Mouse (Mus musculus) layer of hippocampus, postnatal 25 days (tissue): ENCODE data around the gene Pou2f1. TPM values are rescaled to one million over a fixed set of nuclear protein-coding genes. Genes with fewer than 3 reads are reported as not detected.

ENCODE experiments used
- DNase-seq, 2 experiments: peaks; one replicate each; pipeline ENCODE4 v3.0.0; 2022; ENCODE audit warnings: mixed read lengths in 2 of 2, low spot score in 1 of 2; ENCODE audit errors: extremely low spot score in 1 of 2
- total RNA-seq, 2 experiments: library from RNA; stranded (reverse); gene quantifications; 2 replicates each; pipeline ENCODE4 v1.2.3; 2021

Pou2f1 gene
- total RNA-seq, result 10 to 100 TPM; 14.5 to 21.8 TPM

- peak; percentile 90 to 93 for DNase-seq
Measured at GRCm38 (mm10) chr1:166002520-166003155, at the start of gene Pou2f1. Gene Pou2f1, minus strand, starts transcription at chr1:166002678.

- no peak for DNase-seq
Measured at GRCm38 (mm10) chr1:166049046-166049827, 46.8 kb upstream of the Pou2f1 start.

DNA sequence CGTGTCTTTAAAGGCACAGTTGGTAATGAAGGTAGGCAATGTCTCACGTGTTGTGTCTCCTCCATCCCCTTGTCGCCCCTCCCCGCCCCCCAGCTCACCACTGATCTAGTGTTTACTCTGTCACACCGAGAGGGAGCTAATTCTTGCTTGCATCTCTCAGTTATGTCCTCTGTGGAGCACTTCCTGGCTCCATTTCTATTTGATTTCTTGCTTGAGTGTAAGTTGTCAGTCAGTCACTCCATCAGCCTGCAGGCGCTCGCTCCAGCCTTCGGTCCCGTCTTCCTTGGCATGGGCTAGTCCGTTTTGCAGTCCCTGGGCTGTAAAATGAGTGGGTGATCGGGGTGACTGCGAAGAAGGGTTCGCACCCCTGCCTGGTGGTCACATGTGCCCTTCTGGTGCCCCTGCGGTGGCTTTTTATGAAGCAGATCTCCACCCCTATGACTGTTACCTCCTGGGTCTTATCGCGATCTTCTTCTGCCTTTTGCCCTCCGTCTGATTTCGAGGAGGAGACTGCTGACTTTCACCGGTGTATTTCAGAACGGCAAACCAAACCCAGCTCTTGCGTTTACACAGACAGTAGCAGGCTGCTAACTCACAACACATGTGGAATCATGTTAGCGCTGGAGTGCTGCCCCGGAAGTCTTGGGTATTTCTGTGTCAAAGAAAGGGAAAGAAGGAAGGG lies 45.9 kb upstream of the Pou2f1 start:
- no peak for DNase-seq

DNA sequence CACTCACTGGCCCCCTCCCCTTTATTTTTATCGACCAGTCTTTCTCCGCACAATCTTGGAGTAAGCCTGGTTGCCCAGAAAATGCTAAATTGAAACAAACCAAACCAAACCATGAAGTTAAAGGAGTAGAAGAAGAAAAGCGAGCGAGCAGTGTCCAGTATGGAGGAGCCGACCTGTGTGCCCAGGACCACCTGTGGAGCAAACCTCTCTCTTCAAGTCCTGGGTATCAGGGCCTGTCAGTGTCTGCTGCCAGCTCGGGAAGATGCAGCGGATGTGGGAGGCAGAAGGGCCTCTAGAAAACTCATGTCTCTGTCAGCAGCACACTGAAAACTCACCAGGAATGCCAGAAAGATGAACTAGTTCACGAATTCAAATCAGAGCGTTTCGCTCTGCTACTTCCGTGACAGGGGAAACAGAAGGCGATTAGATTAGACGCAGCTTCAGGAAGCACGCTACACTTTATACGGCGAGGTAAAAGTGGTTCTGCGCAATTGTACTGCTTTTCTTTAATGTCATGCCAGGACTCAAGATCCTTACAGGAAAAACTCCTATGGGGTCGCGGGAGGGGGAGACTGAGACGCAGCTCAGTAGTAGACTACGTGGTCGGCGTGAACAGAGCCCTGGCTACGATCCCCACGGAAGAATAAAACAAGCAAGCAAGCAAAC lies 45.2 kb upstream of the Pou2f1 start:
- no peak for DNase-seq

DNA sequence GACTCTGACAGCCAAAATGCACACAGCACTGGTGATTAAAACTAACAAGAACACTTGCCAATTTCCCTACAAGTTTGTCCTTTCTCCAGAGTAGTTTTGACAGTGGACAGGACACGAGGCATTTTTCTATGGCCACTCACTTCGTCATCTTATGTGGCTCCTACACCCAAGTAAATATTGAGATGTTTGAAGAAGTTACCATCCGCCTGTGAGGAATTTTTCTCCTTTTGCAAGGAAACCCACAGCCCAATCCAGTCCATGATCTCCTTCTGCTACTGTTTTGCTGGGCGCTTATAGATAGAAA lies 43.4 kb upstream of the Pou2f1 start:
- DNase-seq, result no peak

- no peak for DNase-seq
Measured at GRCm38 (mm10) chr1:166045060-166045893, 42.8 kb upstream of the Pou2f1 start.

DNA sequence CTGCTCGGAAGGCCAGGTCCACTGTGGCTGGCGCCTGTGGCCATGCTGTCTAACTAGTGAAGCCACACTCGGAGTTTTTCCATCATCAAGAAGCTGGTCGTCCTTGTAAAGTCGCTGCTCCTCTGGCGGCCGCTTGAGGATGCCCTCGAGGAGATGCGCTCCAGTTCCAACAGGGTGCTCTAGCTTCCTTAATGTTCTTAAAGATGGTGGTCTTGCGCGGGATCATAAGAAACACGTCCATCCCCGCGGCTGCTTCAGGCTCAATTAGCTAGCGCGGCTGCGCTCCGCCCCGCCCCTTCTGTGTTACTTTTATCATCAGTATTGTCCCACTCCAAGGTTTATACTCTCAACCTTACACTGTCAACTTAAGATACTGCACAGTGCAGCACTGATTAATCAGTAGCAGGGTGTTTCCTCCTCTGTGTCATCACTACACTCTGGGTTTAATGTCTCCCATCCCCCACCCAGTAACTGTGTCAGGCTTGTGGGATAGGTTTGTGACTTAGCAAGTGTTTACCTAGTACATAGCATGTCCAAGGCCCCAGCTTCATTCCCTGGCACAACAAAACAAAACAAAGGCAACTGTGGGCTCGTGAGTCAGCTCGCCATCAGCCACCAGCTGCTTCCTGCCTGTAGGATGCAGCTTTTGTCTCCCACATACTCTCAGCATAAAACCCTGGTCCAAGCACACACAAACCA lies 41.1 kb upstream of the Pou2f1 start:
- peak in 1 of 2 experiments; percentile 24 for DNase-seq

DNA sequence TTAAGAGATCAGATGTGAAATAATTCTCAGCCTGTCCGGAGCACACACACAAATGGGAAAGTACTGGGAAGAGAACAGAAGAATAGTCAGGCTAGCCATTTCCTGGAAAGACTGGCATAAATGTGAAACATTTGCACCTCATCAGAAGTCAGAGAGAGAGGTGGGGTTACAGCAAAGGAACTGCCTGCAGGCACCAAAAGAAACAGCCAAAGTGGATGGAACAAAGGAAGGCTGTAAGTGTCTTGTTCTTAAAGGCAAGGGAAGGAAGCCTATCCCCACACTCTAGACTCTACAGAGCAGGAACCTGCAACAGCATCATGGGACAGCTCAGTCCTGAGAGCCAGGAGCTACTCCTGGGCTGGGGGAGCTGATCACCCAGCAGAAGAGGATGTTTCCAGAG lies 39.0 kb upstream of the Pou2f1 start:
- no peak for DNase-seq

DNA sequence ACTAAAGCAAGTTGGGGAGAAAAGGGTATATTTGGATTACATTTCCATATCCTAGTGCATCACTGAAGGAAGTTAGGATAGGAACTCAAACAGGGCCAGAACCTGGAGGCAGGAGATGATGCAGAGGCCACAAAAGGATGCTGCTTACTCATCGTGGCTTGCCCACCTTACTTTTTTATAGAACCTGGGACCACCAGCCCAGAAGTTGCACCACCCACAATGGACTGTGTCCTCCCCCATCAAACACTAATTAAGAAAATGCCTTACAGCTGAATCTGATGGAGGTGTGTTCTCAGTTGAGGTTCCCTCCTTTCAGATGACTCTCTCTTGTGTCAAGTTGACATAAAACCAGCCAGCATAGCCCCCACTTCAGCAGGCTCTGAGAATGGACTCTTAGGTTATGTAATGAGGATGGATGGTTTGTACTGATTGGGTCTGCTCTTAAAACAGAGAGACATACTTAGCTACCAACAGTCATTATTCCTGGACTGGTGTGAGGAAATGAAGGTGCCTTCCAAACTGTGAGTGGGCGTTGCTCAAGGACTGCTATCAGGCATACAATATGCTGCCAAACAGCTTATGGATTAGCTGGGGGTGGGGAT lies 36.4 kb upstream of the Pou2f1 start:
- no peak for DNase-seq

DNA sequence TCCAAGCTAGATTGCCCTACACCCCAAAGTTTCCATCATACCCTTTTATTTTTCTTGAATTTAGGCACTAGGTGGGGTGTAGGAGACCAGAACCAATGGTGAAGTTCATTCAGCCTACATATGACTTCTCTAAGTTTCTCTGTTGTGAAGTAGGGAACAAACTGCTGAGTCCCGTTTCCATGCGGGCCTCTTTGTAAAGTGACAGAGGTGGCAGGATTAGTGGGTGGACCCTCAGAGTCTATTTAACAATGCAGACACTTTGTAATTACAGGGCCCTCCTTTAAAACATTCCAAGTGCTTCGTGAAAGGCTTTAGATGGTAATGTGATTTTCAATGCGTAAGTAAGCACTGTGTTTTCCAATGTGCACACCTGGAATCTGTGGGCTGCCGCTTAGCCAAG lies 32.6 kb upstream of the Pou2f1 start:
- no peak for DNase-seq

DNA sequence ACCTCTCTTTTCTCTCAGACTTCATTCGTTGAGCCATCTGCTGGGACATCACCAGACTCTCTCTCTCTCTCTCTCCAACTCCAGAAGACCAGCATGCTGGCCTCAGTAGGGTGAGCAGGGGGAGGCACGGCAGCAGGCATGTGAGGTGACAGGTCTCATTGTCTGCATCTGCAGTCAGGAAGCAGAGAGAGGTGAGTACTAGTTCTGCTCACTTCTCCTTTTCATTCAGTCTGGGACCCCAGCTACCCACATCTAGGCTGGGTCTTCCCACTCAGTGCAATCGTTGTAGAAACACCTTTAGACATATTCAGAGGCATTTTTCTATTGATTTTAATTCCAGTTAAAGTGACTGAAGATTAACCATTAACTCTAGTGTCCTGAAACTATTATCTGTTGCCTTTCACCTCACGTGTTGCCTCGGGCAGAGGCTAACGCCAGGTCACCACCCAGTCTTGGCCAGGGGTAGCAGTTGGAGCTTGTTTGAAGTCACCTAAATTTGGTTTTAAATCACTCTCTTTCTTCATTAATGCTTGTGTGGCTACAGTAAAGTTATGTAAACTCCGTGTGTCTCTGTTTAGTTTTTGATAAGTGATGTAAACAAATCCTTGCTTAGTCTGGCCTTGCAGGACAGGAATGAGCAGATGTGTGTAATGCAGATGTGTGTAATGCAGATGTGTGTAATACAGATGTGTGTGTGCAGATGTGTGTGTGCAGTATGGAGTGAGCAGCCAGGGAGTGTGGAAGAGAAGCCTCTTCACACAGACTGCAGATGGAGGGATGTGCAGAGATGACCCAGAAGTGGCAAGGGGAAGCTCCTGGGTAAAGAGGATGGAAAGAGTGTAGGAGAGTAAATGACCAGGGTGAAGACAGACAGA lies 29.4 kb upstream of the Pou2f1 start:
- no peak for DNase-seq

GRCm38 (mm10) chr1:166023981-166024380 lies 21.5 kb upstream of the Pou2f1 start:
- DNase-seq, result no peak

GRCm38 (mm10) chr1:166017203-166017602 lies 14.7 kb upstream of the Pou2f1 start:
- no peak for DNase-seq

- no peak for DNase-seq
Measured at GRCm38 (mm10) chr1:166016306-166016705, 13.8 kb upstream of the Pou2f1 start.

GRCm38 (mm10) chr1:166014530-166014929 lies 12.1 kb upstream of the Pou2f1 start:
- no peak for DNase-seq

DNA sequence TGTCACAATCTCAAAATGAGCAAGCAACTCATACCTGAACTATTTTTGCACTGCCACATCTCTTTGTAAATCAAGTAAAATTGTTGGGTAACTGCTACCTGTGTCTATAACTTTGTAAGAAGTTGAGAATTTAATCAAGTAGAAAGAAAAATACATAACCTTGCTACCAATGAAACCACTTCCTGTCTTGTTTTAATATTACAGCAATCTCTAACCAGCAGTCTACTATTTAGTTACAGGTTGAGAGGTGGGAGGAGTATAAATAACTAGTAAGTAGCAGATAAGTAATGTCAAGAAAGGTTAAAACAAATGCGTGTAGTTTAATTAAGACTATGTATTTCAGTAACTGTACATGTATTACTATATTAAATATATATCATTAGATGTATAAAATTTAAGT lies 7.6 kb upstream of the Pou2f1 start:
- DNase-seq, result no peak

- no peak for DNase-seq
Measured at GRCm38 (mm10) chr1:166008634-166009350, 6.3 kb upstream of the Pou2f1 start.

- no peak for DNase-seq
Measured at GRCm38 (mm10) chr1:166007026-166007425, 4.5 kb upstream of the Pou2f1 start.
